Mouse (Mus musculus): ENCODE measurements around the gene Fev.

Gene Fev

DNA sequence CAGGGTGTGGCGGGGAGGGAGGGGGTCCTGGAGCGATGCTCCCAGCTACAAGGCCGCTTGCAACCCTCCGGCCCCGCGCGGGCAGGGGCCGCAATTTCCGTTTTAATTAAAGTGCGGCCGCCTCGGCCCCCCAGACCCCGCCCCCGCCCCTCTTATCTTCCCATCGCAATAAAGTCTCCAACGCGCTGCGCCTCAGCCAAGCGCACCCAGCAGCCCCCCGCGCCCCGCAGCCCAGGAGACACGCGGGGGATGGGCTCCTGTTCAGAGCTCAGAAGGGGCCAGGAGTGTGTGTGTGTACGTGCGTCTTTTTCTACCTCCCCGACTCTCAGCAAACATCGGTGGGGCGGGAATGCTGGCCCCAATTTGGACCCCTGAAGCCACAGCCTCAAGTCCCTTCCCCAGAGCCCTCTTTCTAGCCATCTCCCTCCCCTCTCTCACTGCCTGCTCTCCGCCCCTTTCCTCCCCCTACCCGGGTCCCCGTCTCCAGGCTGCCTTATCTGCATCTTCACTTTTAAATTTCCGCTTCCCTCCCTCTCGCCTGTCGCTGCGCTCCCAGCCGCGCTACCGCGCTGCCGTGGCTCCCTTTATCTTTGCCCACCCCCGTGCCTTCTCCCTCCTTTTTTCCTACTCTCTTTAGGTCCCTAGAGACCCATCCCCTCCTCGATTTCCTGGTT, at the start of gene Fev:
TSS of gene Fev (minus strand) at position 51 of the 674 bp plus-strand sequence.
- no peak for DNase-seq (ENCODE audit: low spot score in 2 of 2)

DNA sequence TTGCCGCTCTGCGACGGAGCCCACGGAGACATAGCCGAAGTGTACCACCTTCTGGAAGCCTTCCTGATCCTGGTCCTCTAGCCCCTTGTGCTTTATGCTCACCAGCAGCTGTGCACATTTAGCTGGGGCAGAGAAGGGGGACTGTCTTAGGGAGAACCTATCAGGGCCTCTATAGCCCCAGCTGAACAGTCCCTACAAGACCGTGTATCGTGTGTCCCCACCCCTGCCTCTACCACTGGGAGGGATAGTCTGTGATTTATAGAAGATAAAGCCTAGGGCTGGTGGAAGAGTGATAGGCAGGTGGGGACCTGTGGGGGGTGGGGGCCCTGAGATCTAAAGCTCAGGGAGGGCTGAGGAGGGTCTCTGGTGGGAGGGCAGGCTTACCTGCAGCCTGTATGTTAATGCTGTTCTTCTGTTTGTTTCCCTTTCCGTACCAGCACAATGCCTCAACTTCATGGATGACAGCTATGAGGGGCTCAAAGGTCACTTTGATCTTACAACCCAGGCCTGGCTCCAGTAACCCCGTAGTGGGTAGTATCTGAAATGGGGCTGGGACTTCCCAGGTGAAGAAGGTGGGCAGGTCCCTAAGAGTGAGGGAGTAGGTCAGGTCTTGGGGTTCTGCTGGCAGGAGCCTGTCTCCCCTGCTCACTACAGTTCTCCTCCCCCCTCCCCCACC, 42.5 kb upstream of the Fev start:
- DNase-seq (ENCODE audit: low spot score in 2 of 2): no peak

DNA sequence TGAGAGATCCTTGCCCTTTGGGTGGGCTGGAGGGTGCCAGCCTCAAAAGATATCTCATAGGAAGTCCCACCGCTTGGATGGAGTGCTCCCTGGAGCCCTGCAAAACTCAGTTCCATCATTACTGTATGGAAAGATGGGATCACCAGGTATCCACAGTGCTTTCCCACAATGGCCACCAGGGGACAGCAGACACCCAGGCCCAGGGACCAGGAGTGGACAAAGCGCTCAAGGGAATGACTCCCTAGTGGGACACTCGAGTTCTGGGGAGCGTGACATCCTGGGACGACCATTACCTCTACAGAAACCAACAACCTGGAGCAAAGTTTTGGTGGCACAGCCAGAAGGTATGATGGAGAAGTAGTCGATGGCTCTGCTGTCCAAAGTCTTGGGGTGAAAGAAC, 41.5 kb upstream of the Fev start:
- DNase-seq (ENCODE audit: low spot score in 2 of 2): no peak

GRCm38 (mm10) chr1:74924464-74924863, 39.2 kb upstream of the Fev start:
- DNase-seq (ENCODE audit: low spot score in 2 of 2): no peak

DNA sequence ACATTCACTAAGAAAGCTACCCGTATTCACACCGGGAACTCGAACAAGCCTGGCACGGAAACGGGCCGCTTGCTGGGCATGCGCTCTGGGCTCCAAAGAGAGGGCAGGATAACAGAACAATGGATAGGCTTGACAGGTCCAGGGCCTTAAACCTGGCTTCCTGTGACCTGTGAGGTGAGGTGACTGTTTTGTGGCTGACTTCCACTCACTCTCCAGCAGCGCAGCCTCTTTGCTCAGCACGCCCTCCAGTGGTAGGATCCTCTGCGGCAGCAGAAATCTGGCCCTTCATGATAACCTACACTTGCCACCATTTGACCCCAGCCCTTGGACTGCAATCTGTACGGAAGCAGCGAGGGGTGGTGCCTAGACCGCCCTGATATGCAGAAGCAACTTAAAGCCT, 30.5 kb upstream of the Fev start:
- DNase-seq (ENCODE audit: low spot score in 2 of 2): no peak

DNA sequence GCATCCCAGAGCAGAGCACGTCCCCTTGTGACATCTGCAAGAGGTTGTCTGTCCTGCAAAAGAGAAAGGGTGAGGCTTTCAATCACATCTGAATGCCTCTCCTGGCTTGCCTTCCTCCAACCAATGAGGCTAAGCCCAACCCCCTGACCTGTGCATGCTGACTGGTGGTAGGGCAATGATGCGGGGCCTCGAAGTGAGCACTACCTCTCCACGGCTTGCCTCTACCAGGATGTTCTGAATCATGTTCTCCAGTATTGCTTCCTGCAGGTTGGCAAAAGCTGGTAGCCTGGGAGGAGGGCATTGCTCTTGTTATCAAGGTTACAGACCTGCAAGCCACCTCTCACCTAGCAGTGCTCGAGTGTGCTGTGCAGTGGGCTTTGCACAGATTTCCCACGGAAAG, 17.0 kb upstream of the Fev start:
- no peak for DNase-seq (ENCODE audit: low spot score in 2 of 2)

- DNase-seq (ENCODE audit: low spot score in 2 of 2): peak in 1 of 2 experiments; percentile 69
Observed at GRCm38 (mm10) chr1:74901686-74902085, 16.5 kb upstream of the Fev start.

DNA sequence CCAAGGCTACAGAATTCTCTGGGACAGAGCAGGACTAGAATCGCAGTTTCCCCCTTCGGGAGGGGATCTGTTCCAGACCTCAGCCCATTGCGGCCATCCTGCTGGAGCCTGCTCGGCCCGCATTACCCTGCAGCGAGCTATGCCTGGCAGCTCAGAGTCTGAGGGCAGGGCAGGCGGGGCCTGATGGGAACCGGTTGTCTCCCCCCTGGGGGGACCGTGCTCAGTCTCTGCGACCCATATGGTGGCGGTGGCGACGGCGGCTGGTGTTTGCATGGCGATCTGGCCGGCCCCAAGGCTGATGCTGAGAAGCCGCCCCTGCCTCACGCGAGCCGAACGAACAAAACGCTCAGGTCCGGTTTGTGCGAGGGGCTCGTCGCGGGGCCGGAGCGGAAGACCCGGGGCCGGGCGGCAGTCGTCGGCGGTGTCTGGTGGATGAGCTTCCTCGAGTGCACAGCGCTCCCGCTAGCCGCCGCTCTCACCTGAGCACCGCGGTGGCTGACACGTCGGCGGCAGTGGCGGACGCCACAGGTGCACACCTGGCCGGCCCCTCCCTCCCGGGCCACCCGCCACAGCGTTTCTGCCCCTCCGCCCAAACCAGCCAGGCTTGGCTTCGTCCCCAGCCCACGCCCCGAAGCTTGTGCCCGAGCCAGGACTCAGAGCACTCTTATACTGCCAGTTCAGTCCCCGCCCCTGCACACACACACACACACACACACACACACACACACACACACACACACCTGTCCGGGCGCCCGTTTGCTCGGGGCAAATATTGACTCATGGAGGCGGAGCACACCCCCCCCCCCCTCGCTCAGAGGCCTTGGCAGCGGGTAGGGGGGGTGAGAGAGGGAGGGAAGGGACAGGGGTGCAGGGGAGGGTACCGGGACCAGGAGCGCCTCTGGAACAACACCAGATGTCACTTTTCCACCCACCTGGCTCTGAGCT, 15.4 kb upstream of the Fev start:
- DNase-seq (ENCODE audit: low spot score in 2 of 2): peak in 1 of 2 experiments; percentile 29

- DNase-seq (ENCODE audit: low spot score in 2 of 2): no peak
Observed at GRCm38 (mm10) chr1:74898656-74899431, 13.6 kb upstream of the Fev start.

GRCm38 (mm10) chr1:74897976-74898375, 12.8 kb upstream of the Fev start:
- no peak for DNase-seq (ENCODE audit: low spot score in 2 of 2)

GRCm38 (mm10) chr1:74894966-74895365, 9.7 kb upstream of the Fev start:
- DNase-seq (ENCODE audit: low spot score in 2 of 2): peak; percentile 55 to 75

- DNase-seq (ENCODE audit: low spot score in 2 of 2): peak; percentile 48 to 75
Observed at GRCm38 (mm10) chr1:74893134-74893855, 8.1 kb upstream of the Fev start, which contains the start of gene Cryba2. TSS of gene Cryba2 (minus strand) at chr1:74893143.

- DNase-seq (ENCODE audit: low spot score in 2 of 2): no peak
Observed at GRCm38 (mm10) chr1:74892351-74893133, 7.3 kb upstream of the Fev start.

GRCm38 (mm10) chr1:74891513-74891912, 6.3 kb upstream of the Fev start:
- no peak for DNase-seq (ENCODE audit: low spot score in 2 of 2)

- DNase-seq (ENCODE audit: low spot score in 2 of 2): no peak
Observed at GRCm38 (mm10) chr1:74884196-74885141, 750 bp downstream of the Fev start.

- DNase-seq (ENCODE audit: low spot score in 2 of 2): no peak
Observed at GRCm38 (mm10) chr1:74883441-74883840, 1.8 kb downstream of the Fev start.

GRCm38 (mm10) chr1:74882828-74883227, 2.4 kb downstream of the Fev start:
- DNase-seq (ENCODE audit: low spot score in 2 of 2): no peak

- DNase-seq (ENCODE audit: low spot score in 2 of 2): no peak
Observed at GRCm38 (mm10) chr1:74882055-74882734, 3.0 kb downstream of the Fev start.
